Mouse (Mus musculus) cerebellum, postnatal 14 days (tissue): ENCODE data around the gene Trim7.
A peak's percentile ranks its signal among the peaks of the same experiment; 100 is the strongest.
"Not testable (repeated sequence)": the region's sequence is repeated elsewhere in the genome, so short reads cannot be mapped to it uniquely, and the experiment has no call there.

Experiments
- DNase-seq, 2 experiments: peaks; one replicate each; pipeline ENCODE4 v3.0.0; 2021; ENCODE audit warnings: mixed read lengths in 2 of 2

The Trim7 gene

GRCm38 (mm10) chr11:48852624-48853473, 26.9 kb downstream of the Trim7 start:
- DNase-seq: no peak

- DNase-seq: peak; percentile 92 to 95
Observed at GRCm38 (mm10) chr11:48853474-48854180, 27.7 kb downstream of the Trim7 start.

- peak; percentile 76 to 79 for DNase-seq
Observed at GRCm38 (mm10) chr11:48859014-48859413, 33.1 kb downstream of the Trim7 start.

- DNase-seq: no peak
Observed at GRCm38 (mm10) chr11:48862784-48863319, 36.9 kb downstream of the Trim7 start.

GRCm38 (mm10) chr11:48863808-48864207, 37.9 kb downstream of the Trim7 start:
- no peak for DNase-seq

- DNase-seq: no peak
Observed at GRCm38 (mm10) chr11:48866481-48866880, 40.5 kb downstream of the Trim7 start.

DNA sequence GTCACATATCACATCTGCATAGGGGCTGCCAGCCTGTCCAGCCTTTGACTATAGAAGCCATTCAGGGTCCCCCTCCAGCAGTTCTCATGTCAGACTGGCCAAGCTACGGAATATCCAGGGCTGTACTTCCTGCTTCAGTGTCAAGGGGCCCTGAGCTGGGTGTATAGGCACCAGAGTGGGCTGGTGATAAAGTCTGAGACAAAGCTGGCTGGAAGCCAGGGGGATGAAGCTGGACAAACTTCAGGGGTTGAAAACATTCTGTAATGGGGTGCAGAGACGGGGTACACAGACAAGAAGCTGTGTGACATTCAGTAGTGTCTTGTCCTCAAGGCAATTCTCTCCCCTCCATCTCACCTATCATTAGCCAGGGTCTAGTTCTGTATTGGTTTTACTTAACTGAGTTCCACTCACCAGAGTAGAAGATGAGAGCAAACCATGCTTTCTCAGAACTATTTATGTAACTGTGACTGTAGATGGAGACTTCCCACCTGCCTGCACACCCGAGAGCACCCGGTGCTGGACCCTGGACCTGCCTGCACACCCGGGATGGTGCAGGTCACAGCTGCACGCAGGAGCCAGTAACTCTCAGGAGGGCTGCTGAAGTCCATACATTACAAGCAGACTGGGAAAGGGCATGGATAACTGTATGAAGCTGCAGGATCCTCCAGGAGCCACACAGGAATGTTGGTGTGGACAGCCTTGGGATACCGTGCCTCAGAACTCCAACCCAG, 43.6 kb downstream of the Trim7 start:
- no peak for DNase-seq

DNA sequence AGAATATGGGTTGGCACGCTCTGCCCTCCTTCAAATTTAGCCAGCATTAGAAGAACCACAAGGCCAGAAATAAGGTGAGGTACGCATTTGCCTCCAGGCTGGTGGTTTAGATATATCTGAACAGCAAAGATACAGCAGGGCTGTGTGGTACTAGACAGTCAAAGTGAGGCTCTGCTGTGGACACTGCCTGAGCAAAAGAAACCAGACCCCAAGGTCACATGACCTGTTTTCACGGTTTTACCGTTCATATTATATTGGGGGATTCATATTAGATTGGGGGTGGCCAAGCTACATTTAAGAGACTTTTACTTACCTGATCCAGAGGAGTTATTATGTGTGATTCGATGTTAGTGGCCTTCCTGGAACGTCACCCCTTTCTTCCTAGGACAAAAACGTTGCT, 44.8 kb downstream of the Trim7 start:
- no peak for DNase-seq

DNA sequence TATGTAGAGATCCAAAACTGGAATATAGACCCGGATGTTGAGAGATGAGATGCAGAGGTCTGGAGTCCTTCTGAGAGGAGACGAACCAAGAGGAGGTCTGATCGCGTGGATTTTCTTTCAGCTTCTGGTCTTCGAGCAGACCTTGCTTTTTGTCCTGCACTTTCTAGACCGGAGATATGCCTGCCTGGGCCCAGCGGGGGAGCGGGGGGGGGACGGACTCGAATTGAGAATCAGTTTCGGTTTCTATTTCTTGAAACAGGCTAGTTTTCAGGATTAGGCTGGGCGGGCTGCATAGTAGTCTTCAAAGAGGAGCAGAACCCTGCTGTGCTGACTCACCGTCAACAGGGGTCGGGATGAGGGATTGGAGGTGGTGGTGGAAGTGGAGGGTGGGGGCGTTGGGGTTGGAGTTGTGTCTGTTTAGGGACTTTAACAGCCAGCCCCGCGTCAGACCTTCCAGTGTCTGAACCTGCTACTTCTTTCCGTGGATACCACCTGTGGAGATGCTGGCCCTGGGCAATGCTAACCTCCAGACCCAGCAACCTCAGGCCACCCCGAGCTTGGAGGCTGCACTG, 45.3 kb downstream of the Trim7 start, which contains the start of gene Irgm1:
Gene Irgm1, minus strand, starts transcription at position 483 of the 572 bp plus-strand sequence.
- DNase-seq: peak; percentile 50 to 75

GRCm38 (mm10) chr11:48871817-48872541, 46.0 kb downstream of the Trim7 start:
- DNase-seq: peak; percentile 23 to 25

DNA sequence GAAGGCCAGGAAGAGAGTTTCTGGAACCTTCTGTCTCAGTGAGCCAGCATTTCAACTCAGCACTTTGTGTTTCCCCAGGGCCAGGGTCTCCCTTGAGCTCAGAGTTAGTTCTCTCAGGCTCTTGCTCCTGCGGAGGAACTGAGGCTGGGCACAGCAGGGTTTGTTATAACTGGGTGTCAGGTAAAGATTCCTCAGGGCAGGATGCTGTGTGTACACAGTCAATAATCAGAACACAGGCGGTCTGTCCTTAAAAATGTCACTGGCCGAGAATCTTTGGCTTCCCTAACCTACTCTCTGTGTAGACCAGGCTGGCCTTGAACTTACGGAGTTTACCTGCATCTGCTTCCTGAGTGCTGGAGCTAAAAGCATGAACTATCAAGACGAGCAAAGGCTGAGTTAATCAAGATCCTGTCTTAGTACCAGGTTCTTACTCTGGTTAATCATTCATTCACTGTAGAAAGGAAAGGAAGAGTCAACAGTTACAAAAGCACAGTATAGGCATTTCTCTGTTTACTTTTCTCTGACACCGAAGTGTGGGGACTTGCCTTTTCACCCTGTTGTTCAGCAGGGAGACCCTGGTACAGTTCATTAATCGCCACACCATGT, 46.9 kb downstream of the Trim7 start:
- no peak for DNase-seq

DNA sequence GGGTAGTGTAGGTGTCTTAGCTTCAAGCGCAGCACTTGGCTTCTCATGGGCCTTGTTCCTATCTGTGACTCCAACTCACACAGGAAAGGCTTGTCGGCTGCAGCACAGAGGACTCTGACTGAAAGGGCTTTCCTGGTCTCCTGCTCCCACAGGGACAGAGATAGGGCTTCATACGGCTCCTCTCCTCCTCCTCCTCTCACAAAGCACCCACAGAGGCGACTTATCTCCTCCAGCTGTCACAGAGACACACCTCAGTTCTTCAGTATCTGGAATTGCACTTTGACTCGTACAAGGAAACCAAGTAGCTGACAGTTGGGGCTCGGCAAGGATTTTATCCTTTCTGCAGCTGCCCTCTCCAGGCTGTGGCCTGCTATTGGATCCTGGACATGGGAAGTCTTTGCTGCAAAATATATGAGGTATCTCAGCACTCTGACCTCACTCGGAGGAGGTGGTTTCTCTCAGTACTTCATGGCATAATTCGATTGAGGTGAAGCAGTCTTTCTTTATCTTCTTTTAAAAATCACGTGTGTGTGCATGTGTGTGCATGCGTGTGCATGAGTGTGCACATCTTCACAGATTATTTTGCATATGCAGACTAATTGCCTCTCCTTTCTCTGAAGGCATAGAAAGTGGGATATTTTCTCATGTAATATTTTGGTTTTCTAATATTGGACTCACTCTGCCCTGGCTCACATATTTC, 47.8 kb downstream of the Trim7 start:
- no peak for DNase-seq

- DNase-seq: peak; percentile 65 to 66
Observed at GRCm38 (mm10) chr11:48874465-48874864, 48.5 kb downstream of the Trim7 start.

DNA sequence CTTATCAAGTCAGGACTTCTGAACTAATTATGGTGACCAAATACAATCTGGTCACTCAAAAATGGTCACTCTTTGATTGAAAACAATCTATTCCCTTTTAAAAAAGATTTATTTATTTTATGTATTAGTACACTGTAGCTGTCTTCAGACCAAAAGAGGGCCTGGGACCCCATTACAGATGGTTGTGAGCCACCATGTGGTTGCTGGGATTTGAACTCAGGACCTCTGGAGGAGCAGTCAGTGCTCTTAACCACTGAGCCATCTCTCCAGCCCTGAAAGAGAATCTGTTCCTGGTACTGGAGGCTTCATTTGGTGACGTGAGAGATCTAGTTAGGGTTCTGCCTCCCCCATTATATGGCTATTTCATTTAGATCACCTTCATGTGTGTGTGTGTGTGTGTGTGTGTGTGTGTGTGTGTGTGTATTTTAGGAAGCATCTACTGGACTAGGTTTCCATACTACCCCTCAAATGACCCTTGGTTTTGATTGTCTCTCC, 49.5 kb downstream of the Trim7 start:
- DNase-seq: not testable (repeated sequence)

DNA sequence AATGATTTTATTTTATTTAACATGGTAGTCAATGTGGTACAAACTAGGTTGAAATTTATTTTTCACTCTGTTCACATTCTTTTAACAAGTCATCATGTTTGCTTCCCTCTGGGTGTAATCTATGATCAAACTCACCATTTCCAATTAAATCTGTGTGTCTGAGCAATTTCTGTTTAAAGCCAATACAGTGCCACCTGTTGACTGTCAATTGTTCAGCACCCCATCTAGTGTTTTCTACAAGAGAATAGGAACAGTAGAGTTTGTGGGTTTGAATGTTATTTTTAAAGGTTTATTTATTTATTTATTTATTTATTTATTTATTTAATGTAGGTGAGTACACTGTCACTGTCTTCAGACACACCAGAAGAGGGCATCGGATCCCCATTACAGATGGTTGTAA, 50.7 kb downstream of the Trim7 start:
- no peak for DNase-seq

GRCm38 (mm10) chr11:48898812-48899431, 73.0 kb downstream of the Trim7 start:
- DNase-seq: no peak

GRCm38 (mm10) chr11:48900654-48901566, 75.0 kb downstream of the Trim7 start:
- not testable (repeated sequence) for DNase-seq

DNA sequence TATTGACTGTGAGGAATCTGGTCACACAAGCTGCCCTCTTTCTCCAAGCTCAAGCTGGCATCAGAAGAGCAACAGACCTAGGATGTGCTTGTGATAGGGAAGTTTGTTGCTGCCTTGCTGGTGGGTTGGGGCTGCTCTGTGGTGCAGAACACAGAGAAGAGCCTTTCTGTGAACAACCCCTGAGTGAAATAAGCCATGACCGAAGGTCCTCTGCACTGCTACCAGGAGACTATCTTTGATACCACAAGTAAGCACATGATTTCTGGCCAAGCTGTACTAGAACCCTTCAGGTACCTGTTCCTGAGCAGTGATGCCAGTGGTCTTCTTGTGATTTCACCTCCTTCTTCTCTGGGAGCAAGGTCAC, 75.6 kb downstream of the Trim7 start:
- not testable (repeated sequence) for DNase-seq
